Mouse (Mus musculus) megakaryocyte, adult 5-6 weeks (primary cell): ENCODE measurements at regions not wholly inside any gene's neighbourhood (a gene's known extent, or its start where the extent isn't known, plus 50 kb on each side); places are given as distances from the start of the nearest gene placed in this dataset.
A peak's percentile ranks its signal among the peaks of the same experiment; 100 is the strongest.
"Not testable (repeated sequence)": the region's sequence is repeated elsewhere in the genome, so short reads cannot be mapped to it uniquely, and the experiment has no call there.

Source experiments
- ATAC-seq: 2 replicates; pipeline ENCODE4 v1.8.0; 2016; ENCODE audit warnings: mild to moderate bottlenecking, inconsistent platforms; ENCODE audit not compliant: poor library complexity, severe bottlenecking

DNA sequence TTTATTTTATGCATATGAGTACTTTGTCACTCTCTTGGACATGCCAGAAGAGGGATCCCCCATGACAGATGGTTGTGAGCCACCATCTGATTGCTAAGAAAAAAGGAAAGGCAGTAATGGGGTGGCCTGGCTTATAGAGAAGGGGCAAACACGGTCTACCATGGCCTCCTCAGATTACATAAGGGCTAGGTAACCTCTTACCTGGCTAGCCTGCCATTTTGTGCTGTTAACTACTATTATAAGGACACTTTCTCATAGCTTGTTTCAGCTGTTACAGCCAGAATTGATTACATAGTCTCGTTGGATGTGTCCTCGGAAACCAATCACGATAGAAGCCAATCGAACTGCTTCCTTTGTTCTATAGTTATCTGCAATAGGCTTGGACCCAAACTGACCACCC, 60.9 kb upstream of the Gm14496 start:
- ATAC-seq, result no peak

DNA sequence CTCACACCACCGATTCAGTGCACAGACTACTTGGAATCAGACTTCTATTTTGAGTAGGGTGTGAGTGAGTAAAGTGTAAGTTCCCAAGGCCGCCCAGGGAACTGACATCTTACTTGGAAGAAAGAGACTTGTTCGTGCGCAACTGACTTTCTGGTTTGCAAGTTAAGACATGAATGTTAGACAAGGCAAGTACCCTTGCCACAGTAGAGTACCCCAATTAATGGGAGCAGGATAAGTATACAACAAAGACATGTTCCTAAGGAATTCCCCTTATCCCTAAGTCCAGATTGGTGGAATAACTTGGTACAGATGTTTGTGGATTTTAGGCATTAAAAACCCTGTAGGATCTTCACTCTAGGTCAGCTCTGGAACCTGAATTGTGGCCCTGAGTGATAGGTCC, 60.4 kb upstream of the Gm14496 start:
- not testable (repeated sequence) for ATAC-seq

DNA sequence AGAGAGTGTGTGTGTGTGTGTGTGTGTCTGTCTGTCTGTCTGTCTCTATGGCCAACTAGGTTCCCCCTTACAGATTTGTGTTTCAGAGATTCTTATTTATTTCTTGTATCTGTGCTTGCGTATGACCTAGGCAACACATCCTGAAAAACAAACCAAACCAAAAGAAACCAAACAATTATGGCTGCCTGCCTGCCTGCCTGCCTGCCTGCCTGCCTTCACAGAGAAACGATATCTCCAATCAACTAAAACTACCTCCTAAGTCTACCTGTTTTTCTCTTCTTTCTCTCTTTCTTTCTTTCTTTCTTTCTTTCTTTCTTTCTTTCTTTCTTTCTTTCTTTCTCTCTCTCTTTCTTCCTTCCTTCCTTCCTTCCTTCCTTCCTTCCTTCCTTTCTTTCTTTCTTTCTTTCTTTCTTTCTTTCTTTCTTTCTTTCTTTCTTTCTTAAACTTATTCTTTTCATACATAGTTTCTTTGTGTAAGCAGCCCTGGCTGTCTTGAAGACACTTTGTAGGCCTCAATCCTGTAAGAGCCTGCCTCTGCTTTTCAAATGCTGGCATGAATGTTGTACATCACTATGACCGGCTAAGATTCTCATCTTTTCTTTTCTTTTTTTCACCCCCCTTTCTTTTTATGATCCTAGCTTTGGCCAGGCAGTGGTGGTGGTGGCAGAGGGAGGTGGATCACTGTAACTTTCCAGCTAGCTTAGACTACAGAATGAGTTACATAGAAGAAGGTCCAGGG, 59.7 kb upstream of the Gm14496 start:
- ATAC-seq, result peak; percentile 67

DNA sequence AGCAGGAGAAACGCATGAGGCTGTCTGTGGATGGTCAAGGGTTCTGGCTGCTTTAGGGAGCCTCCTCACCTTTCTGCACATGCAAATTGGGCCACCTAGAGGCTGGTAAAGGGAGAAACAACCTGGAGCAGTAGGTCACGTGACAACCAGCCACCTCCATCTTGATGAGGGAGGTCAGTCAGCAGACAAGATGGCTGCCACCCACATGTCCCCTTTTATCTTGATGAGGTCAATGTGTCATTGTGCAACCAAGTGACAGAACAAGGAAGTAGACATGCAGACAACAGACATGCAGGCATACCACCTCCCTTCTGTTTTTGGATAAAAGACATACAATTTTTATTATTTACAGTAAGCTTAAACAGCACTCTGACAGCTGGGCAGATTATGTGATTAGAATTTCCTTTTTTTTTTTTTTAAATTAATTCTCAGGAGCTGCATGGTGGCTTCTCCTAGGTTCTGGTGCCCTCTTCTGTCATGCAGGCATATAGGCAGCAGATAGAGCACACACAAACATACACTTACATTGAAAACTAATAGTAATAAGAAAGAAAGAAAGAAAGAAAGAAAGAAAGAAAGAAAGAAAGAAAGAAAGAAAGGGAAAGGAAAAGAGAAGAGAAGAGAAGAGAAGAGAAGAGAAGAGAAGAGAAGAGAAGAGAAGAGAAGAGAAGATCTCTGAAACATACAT, 58.9 kb upstream of the Gm14496 start:
- ATAC-seq, result no peak
